21 mouse cellular contexts compared by ENCODE assay signal in genomic region chr3:90977876-90978275, GRCm38 (mm10).
"Had no signal": no experiment of that assay in that cellular context is flagged by ENCODE, and none has a peak within 500 bp of the region (broad histone marks: within the 10 kb centered on the region; RNA-seq: fewer than 3 reads in every experiment).

No protein-coding gene starts in this region.

- ATAC-seq: liver, postnatal 0 days; lung, postnatal 0 days; midbrain, embryonic 16.5 days had no signal

- H3K9me3 ChIP-seq: lung, embryonic 15.5 days had no signal

- H3K27ac ChIP-seq: lung, embryonic 15.5 days; midbrain, embryonic 10.5 days; midbrain, embryonic 12.5 days; neural tube, embryonic 13.5 days; neural tube, embryonic 15.5 days had no signal

- H3K4me1 ChIP-seq: lung, embryonic 15.5 days; midbrain, embryonic 10.5 days; midbrain, embryonic 12.5 days; neural tube, embryonic 13.5 days; neural tube, embryonic 15.5 days had no signal

- H3K9ac ChIP-seq: liver, postnatal 0 days; lung, embryonic 15.5 days; midbrain, embryonic 12.5 days; neural tube, embryonic 13.5 days; neural tube, embryonic 15.5 days had no signal

- H3K36me3 ChIP-seq: lung, embryonic 15.5 days; midbrain, embryonic 10.5 days; midbrain, embryonic 12.5 days; neural tube, embryonic 13.5 days; neural tube, embryonic 15.5 days had no signal

- DNase-seq: liver, postnatal 0 days; lung, adult 2 months; lung, postnatal 14 days; lung, postnatal 36 days; midbrain, embryonic 14.5 days; retina, postnatal 1 day; right cerebral cortex, adult 18-20 months; right cerebral cortex, postnatal 25 days; right cerebral cortex, postnatal 4 days; spleen, adult 18-20 months; thymus, adult 18-20 months; thymus, postnatal 14 days; thymus, postnatal 36 days had no signal

- H3K4me3 ChIP-seq: lung, embryonic 15.5 days; midbrain, embryonic 10.5 days; midbrain, embryonic 12.5 days; myocyte; neural tube, embryonic 13.5 days; neural tube, embryonic 15.5 days had no signal

- H3K27me3 ChIP-seq: lung, embryonic 15.5 days; midbrain, embryonic 12.5 days; neural tube, embryonic 13.5 days; neural tube, embryonic 15.5 days had no signal

- H3K4me2 ChIP-seq: lung, embryonic 15.5 days; midbrain, embryonic 12.5 days; neural tube, embryonic 13.5 days; neural tube, embryonic 15.5 days had no signal
